Mouse (Mus musculus) heart, postnatal 0 days (tissue): ENCODE results near the gene Slc8a3.

Experiments used
- CTCF ChIP-seq: IDR thresholded peaks from 2 replicates; pipeline ENCODE4 v1.5.1; 2016; ENCODE audit warnings: antibody characterized with exemption, control low read depth, low read depth
- EP300 ChIP-seq: IDR thresholded peaks from 2 replicates; pipeline ENCODE4 v1.6.1; 2016; ENCODE audit warnings: antibody characterized with exemption, low read depth

DNA sequence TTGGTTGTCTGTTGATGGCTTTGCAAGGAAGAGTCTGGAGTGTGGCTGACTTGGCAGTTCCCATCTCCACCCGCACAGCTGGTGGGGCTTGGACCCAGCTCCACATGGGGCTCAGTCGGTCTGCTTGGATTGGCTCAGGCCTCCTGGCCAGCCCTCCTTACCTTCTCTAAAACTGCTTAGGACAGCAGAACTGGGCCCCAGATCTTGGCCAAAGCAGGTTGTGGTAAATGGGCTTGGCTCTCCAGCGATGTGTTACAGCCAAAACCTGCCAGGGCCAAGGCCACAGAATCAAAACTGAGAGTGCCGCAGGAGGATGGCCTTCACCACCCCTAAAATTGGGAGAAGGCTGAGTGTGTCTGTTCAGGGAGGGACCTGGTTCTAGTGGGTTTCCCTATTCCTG lies 159.1 kb downstream of the Slc8a3 start:
- TF ChIP-seq CTCF (no peak), EP300 (no peak)
